Mouse (Mus musculus): Measurements from ENCODE around the gene Ccnd2.

- no peak for TF ChIP-seq CTCF (IDR thresholded peaks at IDR 0.05)
- no peak for TF ChIP-seq EP300 (IDR thresholded peaks at IDR 0.05)
Measured at GRCm38 (mm10) chr6:127114753-127115456, 37.1 kb downstream of the Ccnd2 start.
